Mouse (Mus musculus): ENCODE measurements around the gene Itpr2. TPM values are rescaled to one million over a fixed set of nuclear protein-coding genes. Genes with fewer than 3 reads are reported as not detected.

Itpr2 gene
- total and polyA plus RNA-seq, 3 experiments, result 2.3 to 46.0 (median 37.6) TPM

DNA sequence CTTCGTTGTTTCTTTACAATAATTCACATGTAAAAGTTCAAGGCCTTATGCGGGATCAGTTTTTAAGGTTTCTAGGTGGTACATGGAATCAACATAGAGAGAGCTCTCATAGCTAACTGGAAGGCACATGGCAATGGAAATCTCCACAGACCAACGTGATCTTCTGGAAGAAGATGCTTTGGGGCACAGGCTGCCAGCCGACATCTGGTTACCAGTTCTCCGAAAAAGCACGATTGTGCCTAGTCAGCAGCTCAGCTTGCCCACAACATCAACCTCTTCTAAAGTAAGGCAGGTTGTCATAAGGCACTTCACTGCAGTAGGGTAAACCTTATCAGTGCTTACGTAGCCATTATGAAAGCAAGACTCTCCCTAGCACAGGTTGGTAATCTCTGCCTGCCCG lies 175.4 kb downstream of the Itpr2 start:
- no peaks in the 10 kb centered on the region for H3K9me3 ChIP-seq (replicated peaks)
- DNase-seq (ENCODE audit: low spot score) (no peak), ATAC-seq (ENCODE audit: extremely low read depth, insufficient number of reproducible peaks, low FRiP score, poor library complexity, severe bottlenecking) (no peak)
- TF ChIP-seq POLR2AphosphoS5 (IDR thresholded peaks at IDR 0.05; ENCODE audit: insufficient replicate concordance, low read depth, low read length) (no peak), GATA1 (IDR thresholded peaks at IDR 0.05; ENCODE audit: borderline replicate concordance, low read length) (no peak), TAL1 (conservative IDR thresholded peaks at IDR 0.05; ENCODE audit: low read depth, low read length) (no peak), GATA2 (IDR thresholded peaks at IDR 0.05; ENCODE audit: borderline replicate concordance, low read depth, low read length) (no peak), CTCF (IDR thresholded peaks at IDR 0.05; ENCODE audit: low read depth, low read length) (no peak)
- no peaks in the 10 kb centered on the region for H3K4me1 ChIP-seq (ENCODE audit: insufficient read depth, low read depth, low read length)
- H3K36me3 ChIP-seq (replicated peaks), result peaks cover 78% of the 10 kb centered on the region
- H3K27me3 ChIP-seq (ENCODE audit: insufficient read depth, low read length), result no peaks in the 10 kb centered on the region
- H3K4me3 ChIP-seq (ENCODE audit: low read depth, low read length), result no peak overlapping the region

DNA sequence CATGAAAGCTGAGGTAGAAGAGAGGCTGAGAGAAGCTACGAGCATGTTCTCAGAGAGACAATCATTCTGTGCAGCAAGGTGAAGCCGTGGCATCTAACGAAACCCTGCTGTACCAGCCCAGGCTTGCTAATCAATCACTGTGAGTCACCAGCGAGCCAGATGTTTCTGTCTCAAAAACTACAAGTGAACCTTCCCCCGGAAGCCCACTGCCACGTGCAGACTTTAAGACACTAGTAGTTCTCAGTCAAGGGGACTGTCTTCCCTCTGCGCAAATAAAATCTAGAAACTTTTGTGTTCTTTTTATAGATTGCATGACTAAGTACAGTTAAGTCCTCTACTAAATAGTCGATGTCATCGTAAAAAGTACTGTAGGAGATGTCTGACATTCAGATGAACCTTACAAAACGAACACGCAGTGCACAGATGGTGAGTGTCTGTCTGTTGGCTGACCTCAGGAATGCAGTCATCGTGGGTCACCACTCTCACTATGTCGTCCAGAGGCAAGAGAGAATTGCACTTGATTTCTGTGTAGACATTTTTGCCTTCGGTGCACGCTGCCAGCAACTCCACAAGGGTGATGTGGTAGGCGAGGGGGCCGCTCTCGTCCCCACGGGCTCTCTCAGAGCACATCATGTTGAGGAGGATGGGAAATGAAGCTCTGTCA lies 177.3 kb downstream of the Itpr2 start:
- no peaks in the 10 kb centered on the region for H3K27me3 ChIP-seq (ENCODE audit: insufficient read depth, low read length)
- no peak overlapping the region for H3K4me3 ChIP-seq (ENCODE audit: low read depth, low read length)
- ATAC-seq (ENCODE audit: extremely low read depth, insufficient number of reproducible peaks, low FRiP score, poor library complexity, severe bottlenecking) (no peak), DNase-seq (ENCODE audit: low spot score) (no peak)
- peaks cover 82% of the 10 kb centered on the region for H3K36me3 ChIP-seq (replicated peaks)
- TF ChIP-seq GATA1 (IDR thresholded peaks at IDR 0.05; ENCODE audit: borderline replicate concordance, low read length), result no peak
- no peak for TF ChIP-seq GATA2 (IDR thresholded peaks at IDR 0.05; ENCODE audit: borderline replicate concordance, low read depth, low read length)
- no peak for TF ChIP-seq POLR2AphosphoS5 (IDR thresholded peaks at IDR 0.05; ENCODE audit: insufficient replicate concordance, low read depth, low read length)
- no peak for TF ChIP-seq TAL1 (conservative IDR thresholded peaks at IDR 0.05; ENCODE audit: low read depth, low read length)
- no peak for TF ChIP-seq CTCF (IDR thresholded peaks at IDR 0.05; ENCODE audit: low read depth, low read length)
- no peaks in the 10 kb centered on the region for H3K4me1 ChIP-seq (ENCODE audit: insufficient read depth, low read depth, low read length)
- no peaks in the 10 kb centered on the region for H3K9me3 ChIP-seq (replicated peaks)

DNA sequence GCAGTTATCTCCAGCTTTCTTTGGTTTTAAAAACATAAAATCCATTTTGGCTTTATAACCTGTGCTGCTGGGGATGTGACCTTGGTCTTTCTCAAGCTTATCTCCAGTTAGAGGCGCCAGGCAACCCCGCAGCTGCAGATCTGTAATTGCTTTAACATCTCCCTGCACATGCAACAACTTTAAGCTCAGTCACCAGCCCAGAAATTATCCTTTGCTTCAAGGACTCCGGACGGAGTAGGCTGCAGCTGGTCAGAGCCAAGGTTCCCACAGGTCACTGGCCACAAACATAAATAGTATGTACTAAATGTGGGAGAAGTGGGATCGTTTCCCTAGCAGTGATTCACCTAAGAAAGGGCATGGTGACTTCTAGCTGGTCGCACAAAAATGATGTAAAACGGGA lies 179.5 kb downstream of the Itpr2 start:
- TF ChIP-seq GATA1 (IDR thresholded peaks at IDR 0.05; ENCODE audit: borderline replicate concordance, low read length) (no peak), CTCF (IDR thresholded peaks at IDR 0.05; ENCODE audit: low read depth, low read length) (no peak), POLR2AphosphoS5 (IDR thresholded peaks at IDR 0.05; ENCODE audit: insufficient replicate concordance, low read depth, low read length) (no peak), TAL1 (conservative IDR thresholded peaks at IDR 0.05; ENCODE audit: low read depth, low read length) (no peak), GATA2 (IDR thresholded peaks at IDR 0.05; ENCODE audit: borderline replicate concordance, low read depth, low read length) (no peak)
- no peaks in the 10 kb centered on the region for H3K27me3 ChIP-seq (ENCODE audit: insufficient read depth, low read length)
- ATAC-seq (ENCODE audit: extremely low read depth, insufficient number of reproducible peaks, low FRiP score, poor library complexity, severe bottlenecking), result no peak
- no peak overlapping the region for H3K4me3 ChIP-seq (ENCODE audit: low read depth, low read length)
- H3K4me1 ChIP-seq (ENCODE audit: insufficient read depth, low read depth, low read length), result no peaks in the 10 kb centered on the region
- DNase-seq (ENCODE audit: low spot score), result no peak
- H3K9me3 ChIP-seq (replicated peaks), result no peaks in the 10 kb centered on the region
- peaks cover 70% of the 10 kb centered on the region for H3K36me3 ChIP-seq (replicated peaks)

DNA sequence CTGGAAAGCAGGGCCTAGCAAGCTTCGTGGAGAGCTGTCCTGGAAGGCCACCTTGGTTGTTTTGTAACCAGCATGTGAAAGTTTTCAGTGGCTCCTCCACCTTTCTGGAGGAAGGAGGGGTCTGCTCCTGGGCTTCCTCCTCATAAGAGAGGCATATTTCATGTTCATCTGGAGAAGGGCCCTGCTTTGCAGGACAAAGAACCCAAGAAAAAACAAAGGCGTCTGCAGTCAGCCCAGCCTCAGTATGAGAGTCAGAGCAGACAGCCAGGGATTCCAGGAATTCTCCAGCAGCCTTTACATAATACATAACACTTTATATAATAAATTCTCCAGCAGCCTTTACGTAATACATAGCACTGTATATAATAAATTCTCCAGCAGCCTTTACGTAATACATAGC lies 180.1 kb downstream of the Itpr2 start:
- DNase-seq (ENCODE audit: low spot score), result no peak
- Histone ChIP-seq H3K36me3 (replicated peaks) (peaks cover 67% of the 10 kb centered on the region), H3K27me3 (ENCODE audit: insufficient read depth, low read length) (no peaks in the 10 kb centered on the region), H3K9me3 (replicated peaks) (no peaks in the 10 kb centered on the region), H3K4me1 (ENCODE audit: insufficient read depth, low read depth, low read length) (no peaks in the 10 kb centered on the region), H3K4me3 (ENCODE audit: low read depth, low read length) (no peak overlapping the region)
- TF ChIP-seq POLR2AphosphoS5 (IDR thresholded peaks at IDR 0.05; ENCODE audit: insufficient replicate concordance, low read depth, low read length) (no peak), GATA1 (IDR thresholded peaks at IDR 0.05; ENCODE audit: borderline replicate concordance, low read length) (no peak), GATA2 (IDR thresholded peaks at IDR 0.05; ENCODE audit: borderline replicate concordance, low read depth, low read length) (no peak), CTCF (IDR thresholded peaks at IDR 0.05; ENCODE audit: low read depth, low read length) (no peak), TAL1 (conservative IDR thresholded peaks at IDR 0.05; ENCODE audit: low read depth, low read length) (no peak)
- ATAC-seq (ENCODE audit: extremely low read depth, insufficient number of reproducible peaks, low FRiP score, poor library complexity, severe bottlenecking), result no peak

DNA sequence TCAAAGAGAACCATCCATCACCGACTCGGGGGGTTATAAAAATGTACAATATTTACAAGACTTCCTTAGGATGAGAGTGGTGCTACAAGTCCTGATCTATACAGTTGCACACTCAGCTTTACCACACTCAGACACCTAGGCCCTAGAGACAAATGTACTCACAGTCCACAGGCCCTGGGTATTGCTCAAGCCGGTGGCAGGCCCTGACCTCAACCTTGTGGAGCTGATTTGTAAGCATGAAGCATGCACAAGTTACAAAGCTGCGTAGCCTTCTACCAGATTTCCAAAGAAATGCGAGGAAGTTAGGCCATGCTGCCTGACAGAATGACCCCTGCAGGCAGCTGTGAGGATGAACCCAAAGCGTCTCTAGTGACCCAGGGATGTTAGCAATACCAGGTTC lies 185.6 kb downstream of the Itpr2 start:
- TF ChIP-seq TAL1 (conservative IDR thresholded peaks at IDR 0.05; ENCODE audit: low read depth, low read length), result no peak
- no peak for TF ChIP-seq GATA1 (IDR thresholded peaks at IDR 0.05; ENCODE audit: borderline replicate concordance, low read length)
- no peak for TF ChIP-seq GATA2 (IDR thresholded peaks at IDR 0.05; ENCODE audit: borderline replicate concordance, low read depth, low read length)
- no peak for TF ChIP-seq CTCF (IDR thresholded peaks at IDR 0.05; ENCODE audit: low read depth, low read length)
- no peak for TF ChIP-seq POLR2AphosphoS5 (IDR thresholded peaks at IDR 0.05; ENCODE audit: insufficient replicate concordance, low read depth, low read length)
- no peak for DNase-seq (ENCODE audit: low spot score)
- ATAC-seq (ENCODE audit: extremely low read depth, insufficient number of reproducible peaks, low FRiP score, poor library complexity, severe bottlenecking), result no peak

DNA sequence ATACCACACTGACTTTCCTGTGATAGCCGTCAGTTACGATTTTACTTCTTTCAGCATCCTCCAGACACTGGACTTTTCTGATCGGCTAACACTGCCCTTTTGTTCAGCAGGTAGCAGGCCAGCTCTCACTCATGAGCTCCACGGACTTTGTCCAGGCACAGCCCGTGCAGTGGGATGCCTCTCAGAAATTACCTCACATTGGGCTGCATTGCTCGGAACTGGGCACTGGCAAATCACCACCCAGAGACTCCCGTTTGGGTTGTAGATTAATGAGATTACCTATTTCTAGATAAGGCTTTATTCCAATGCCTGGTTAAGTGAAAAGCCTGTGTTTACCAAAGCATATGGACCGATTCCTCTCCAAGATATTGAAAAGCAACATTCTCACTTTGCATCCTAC lies 186.9 kb downstream of the Itpr2 start:
- ATAC-seq (ENCODE audit: extremely low read depth, insufficient number of reproducible peaks, low FRiP score, poor library complexity, severe bottlenecking) (no peak), DNase-seq (ENCODE audit: low spot score) (no peak)
- peaks cover 60% of the 10 kb centered on the region for H3K36me3 ChIP-seq (replicated peaks)
- no peaks in the 10 kb centered on the region for H3K9me3 ChIP-seq (replicated peaks)
- no peaks in the 10 kb centered on the region for H3K27me3 ChIP-seq (ENCODE audit: insufficient read depth, low read length)
- no peak overlapping the region for H3K4me3 ChIP-seq (ENCODE audit: low read depth, low read length)
- TF ChIP-seq GATA2 (IDR thresholded peaks at IDR 0.05; ENCODE audit: borderline replicate concordance, low read depth, low read length), result no peak
- TF ChIP-seq POLR2AphosphoS5 (IDR thresholded peaks at IDR 0.05; ENCODE audit: insufficient replicate concordance, low read depth, low read length), result no peak
- no peak for TF ChIP-seq GATA1 (IDR thresholded peaks at IDR 0.05; ENCODE audit: borderline replicate concordance, low read length)
- TF ChIP-seq CTCF (IDR thresholded peaks at IDR 0.05; ENCODE audit: low read depth, low read length), result no peak
- TF ChIP-seq TAL1 (conservative IDR thresholded peaks at IDR 0.05; ENCODE audit: low read depth, low read length), result no peak
- no peaks in the 10 kb centered on the region; the same call in 1 of the 2 replicates for H3K4me1 ChIP-seq (ENCODE audit: insufficient read depth, low read depth, low read length)

More for the DNA sequence above, 185.6 kb downstream of the Itpr2 start:
- Histone ChIP-seq H3K27me3 (ENCODE audit: insufficient read depth, low read length) (no peaks in the 10 kb centered on the region), H3K4me1 (ENCODE audit: insufficient read depth, low read depth, low read length) (no peaks in the 10 kb centered on the region; the same call in 1 of the 2 replicates), H3K4me3 (ENCODE audit: low read depth, low read length) (no peak overlapping the region), H3K36me3 (replicated peaks) (peaks cover 62% of the 10 kb centered on the region), H3K9me3 (replicated peaks) (no peaks in the 10 kb centered on the region)

Measured in G1E (cell line).